Mouse (Mus musculus): Measurements from ENCODE around the gene Wnt11. TPM values are rescaled to one million over a fixed set of nuclear protein-coding genes. Genes with fewer than 3 reads are reported as not detected.

The Wnt11 gene
- polyA plus RNA-seq, 1 experiment, result 0.80 TPM

GRCm38 (mm10) chr7:98889211-98889610 lies 54.3 kb downstream of the Wnt11 start:
- Histone ChIP-seq H3K27ac (ENCODE audit: control insufficient read depth, insufficient read depth, low read depth, low read length) (no peak overlapping the region), H3K27me3 (ENCODE audit: control insufficient read depth, insufficient read depth, low read length) (no peaks in the 10 kb centered on the region), H3K4me1 (ENCODE audit: control insufficient read depth, insufficient read depth, low read length) (no peaks in the 10 kb centered on the region), H3K4me3 (ENCODE audit: control insufficient read depth, low read depth, low read length) (no peak overlapping the region), H3K36me3 (ENCODE audit: control insufficient read depth, insufficient read depth, low read length) (no peaks in the 10 kb centered on the region)
- TF ChIP-seq POLR2A (IDR thresholded peaks at IDR 0.05; ENCODE audit: control insufficient read depth, low read depth, low read length) (no peak), CTCF (IDR thresholded peaks at IDR 0.05; ENCODE audit: control insufficient read depth, insufficient read depth, insufficient replicate concordance, low read depth, low read length) (no peak)

DNA sequence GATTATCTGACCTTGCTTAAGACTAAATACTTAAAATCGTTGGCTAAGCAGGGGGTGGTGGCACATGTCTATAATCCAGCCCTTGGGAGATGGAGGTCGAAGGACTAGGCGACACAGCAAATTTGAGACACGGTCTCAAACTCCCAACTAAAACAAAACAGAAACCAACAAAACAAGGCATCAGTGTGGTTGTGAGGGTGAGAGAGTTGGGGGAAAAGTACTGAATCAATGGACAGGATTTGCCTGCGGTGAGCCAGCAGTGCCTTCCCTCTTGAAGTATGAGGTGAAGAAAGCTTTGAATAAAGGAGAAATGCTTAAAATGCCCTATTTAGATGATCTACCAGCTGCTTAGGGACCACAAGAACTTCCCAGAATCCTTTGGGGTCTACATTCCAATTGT lies 58.2 kb downstream of the Wnt11 start:
- Histone ChIP-seq H3K27ac (ENCODE audit: control insufficient read depth, insufficient read depth, low read depth, low read length) (no peak overlapping the region), H3K27me3 (ENCODE audit: control insufficient read depth, insufficient read depth, low read length) (no peaks in the 10 kb centered on the region), H3K4me3 (ENCODE audit: control insufficient read depth, low read depth, low read length) (no peak overlapping the region), H3K36me3 (ENCODE audit: control insufficient read depth, insufficient read depth, low read length) (no peaks in the 10 kb centered on the region), H3K4me1 (ENCODE audit: control insufficient read depth, insufficient read depth, low read length) (no peaks in the 10 kb centered on the region)
- TF ChIP-seq CTCF (IDR thresholded peaks at IDR 0.05; ENCODE audit: control insufficient read depth, insufficient read depth, insufficient replicate concordance, low read depth, low read length), result no peak
- no peak for TF ChIP-seq POLR2A (IDR thresholded peaks at IDR 0.05; ENCODE audit: control insufficient read depth, low read depth, low read length)

GRCm38 (mm10) chr7:98894305-98894704 lies 59.4 kb downstream of the Wnt11 start:
- H3K4me3 ChIP-seq (ENCODE audit: control insufficient read depth, low read depth, low read length), result no peak overlapping the region
- H3K36me3 ChIP-seq (ENCODE audit: control insufficient read depth, insufficient read depth, low read length), result no peaks in the 10 kb centered on the region
- H3K27me3 ChIP-seq (ENCODE audit: control insufficient read depth, insufficient read depth, low read length), result no peaks in the 10 kb centered on the region
- no peak overlapping the region for H3K27ac ChIP-seq (ENCODE audit: control insufficient read depth, insufficient read depth, low read depth, low read length)
- H3K4me1 ChIP-seq (ENCODE audit: control insufficient read depth, insufficient read depth, low read length), result no peaks in the 10 kb centered on the region
- TF ChIP-seq POLR2A (IDR thresholded peaks at IDR 0.05; ENCODE audit: control insufficient read depth, low read depth, low read length) (no peak), CTCF (IDR thresholded peaks at IDR 0.05; ENCODE audit: control insufficient read depth, insufficient read depth, insufficient replicate concordance, low read depth, low read length) (no peak)

DNA sequence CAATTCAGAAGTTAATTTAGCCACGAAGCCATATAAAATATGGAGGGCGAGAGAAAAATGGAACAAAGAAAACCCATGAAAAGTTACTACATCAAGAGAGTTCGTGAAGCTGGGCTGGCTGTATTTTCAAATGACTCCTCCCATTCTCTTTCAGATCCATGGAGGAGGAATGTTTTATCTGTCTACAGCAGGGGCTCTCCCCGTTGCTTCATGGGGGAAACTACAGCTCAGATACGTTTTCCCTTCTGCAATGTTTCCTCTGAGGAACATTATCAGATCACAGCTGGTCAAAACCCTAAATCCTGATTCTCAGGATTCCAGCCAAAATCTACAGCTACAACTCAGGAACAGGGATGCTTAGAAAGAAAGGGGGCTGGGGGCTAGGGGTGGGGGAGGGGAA lies 59.9 kb downstream of the Wnt11 start:
- no peak overlapping the region for H3K4me3 ChIP-seq (ENCODE audit: control insufficient read depth, low read depth, low read length)

DNA sequence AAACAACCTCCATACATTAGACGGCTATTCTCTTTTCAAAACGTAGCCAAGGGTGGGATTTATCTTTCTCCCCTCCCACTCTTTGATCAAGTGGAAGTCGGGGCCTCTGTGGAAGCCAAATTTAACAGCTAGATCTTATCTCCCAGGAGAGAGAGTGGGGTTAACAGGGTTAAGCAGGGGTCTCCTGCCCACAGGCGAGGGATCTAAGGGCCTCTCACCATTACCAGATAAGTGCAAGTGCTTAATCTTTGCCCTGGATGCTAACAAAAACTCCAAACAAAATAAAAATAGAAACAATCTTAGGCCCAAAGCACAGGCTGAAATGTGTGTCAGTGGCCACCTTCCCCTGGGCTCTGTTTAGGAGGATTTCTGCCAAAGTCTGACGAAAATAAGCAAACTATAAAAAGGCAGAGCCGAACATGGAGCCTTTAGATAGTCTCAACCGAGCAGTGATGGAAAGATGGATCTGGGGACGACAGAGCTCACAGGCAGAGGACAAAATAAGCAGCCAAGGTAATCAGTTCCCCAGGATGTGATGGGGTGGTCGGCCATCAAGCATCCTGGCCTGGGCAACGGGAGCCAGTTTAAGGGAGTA lies 60.7 kb downstream of the Wnt11 start:
- H3K27ac ChIP-seq (ENCODE audit: control insufficient read depth, insufficient read depth, low read depth, low read length), result no peak overlapping the region
- TF ChIP-seq CTCF (IDR thresholded peaks at IDR 0.05; ENCODE audit: control insufficient read depth, insufficient read depth, insufficient replicate concordance, low read depth, low read length) (no peak), POLR2A (IDR thresholded peaks at IDR 0.05; ENCODE audit: control insufficient read depth, low read depth, low read length) (no peak)
- H3K4me3 ChIP-seq (ENCODE audit: control insufficient read depth, low read depth, low read length), result no peak overlapping the region
- no peaks in the 10 kb centered on the region for H3K4me1 ChIP-seq (ENCODE audit: control insufficient read depth, insufficient read depth, low read length)
- no peaks in the 10 kb centered on the region for H3K36me3 ChIP-seq (ENCODE audit: control insufficient read depth, insufficient read depth, low read length)
- no peaks in the 10 kb centered on the region for H3K27me3 ChIP-seq (ENCODE audit: control insufficient read depth, insufficient read depth, low read length)

More for the DNA sequence above, 59.9 kb downstream of the Wnt11 start:
- H3K27ac ChIP-seq (ENCODE audit: control insufficient read depth, insufficient read depth, low read depth, low read length), result no peak overlapping the region
- H3K4me1 ChIP-seq (ENCODE audit: control insufficient read depth, insufficient read depth, low read length), result no peaks in the 10 kb centered on the region
- no peaks in the 10 kb centered on the region for H3K27me3 ChIP-seq (ENCODE audit: control insufficient read depth, insufficient read depth, low read length)
- TF ChIP-seq POLR2A (IDR thresholded peaks at IDR 0.05; ENCODE audit: control insufficient read depth, low read depth, low read length) (no peak), CTCF (IDR thresholded peaks at IDR 0.05; ENCODE audit: control insufficient read depth, insufficient read depth, insufficient replicate concordance, low read depth, low read length) (no peak)
- H3K36me3 ChIP-seq (ENCODE audit: control insufficient read depth, insufficient read depth, low read length), result no peaks in the 10 kb centered on the region

DNA sequence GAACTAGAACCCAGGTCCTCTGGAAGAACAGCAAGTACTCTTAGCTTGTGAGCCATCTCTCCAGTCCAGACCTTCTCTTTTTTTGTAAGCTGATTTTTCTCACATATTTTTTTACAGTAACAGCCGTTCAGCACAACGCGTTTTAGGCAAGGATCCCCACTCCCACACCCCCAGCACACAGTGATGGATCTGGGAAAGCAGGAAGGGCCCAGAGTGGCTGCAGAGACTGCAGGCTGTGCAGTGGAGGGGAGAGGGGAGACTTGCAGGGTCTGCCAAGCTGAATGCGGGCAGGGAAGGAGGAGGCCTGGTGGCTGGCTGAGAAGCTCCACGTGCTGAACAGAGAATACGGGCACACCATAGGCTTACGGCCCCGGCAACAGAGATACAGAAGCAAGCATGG lies 62.4 kb downstream of the Wnt11 start:
- Histone ChIP-seq H3K27me3 (ENCODE audit: control insufficient read depth, insufficient read depth, low read length) (no peaks in the 10 kb centered on the region), H3K27ac (ENCODE audit: control insufficient read depth, insufficient read depth, low read depth, low read length) (no peak overlapping the region), H3K4me3 (ENCODE audit: control insufficient read depth, low read depth, low read length) (no peak overlapping the region), H3K36me3 (ENCODE audit: control insufficient read depth, insufficient read depth, low read length) (no peaks in the 10 kb centered on the region), H3K4me1 (ENCODE audit: control insufficient read depth, insufficient read depth, low read length) (no peaks in the 10 kb centered on the region)
- TF ChIP-seq POLR2A (IDR thresholded peaks at IDR 0.05; ENCODE audit: control insufficient read depth, low read depth, low read length), result no peak
- TF ChIP-seq CTCF (IDR thresholded peaks at IDR 0.05; ENCODE audit: control insufficient read depth, insufficient read depth, insufficient replicate concordance, low read depth, low read length), result no peak

DNA sequence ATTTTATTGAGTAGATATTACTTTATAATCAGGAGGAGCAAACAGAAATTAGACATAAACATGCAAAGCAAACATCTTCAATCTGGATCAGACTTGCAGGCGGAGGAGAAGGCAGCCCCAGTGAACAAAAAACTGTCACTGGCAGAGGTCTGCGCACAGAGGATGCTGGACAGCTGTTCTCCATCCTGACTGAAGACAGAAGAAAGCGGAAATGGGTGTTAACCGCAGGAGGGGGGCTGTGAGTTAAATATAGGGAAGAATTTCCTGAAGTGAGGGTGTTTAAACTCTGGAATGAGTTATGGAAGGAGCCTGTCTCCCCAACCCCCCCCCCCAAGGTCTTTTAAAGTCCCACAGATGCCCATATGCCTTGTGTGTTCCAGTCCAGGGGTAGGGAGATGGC lies 64.9 kb downstream of the Wnt11 start:
- no peaks in the 10 kb centered on the region for H3K36me3 ChIP-seq (ENCODE audit: control insufficient read depth, insufficient read depth, low read length)
- TF ChIP-seq POLR2A (IDR thresholded peaks at IDR 0.05; ENCODE audit: control insufficient read depth, low read depth, low read length) (no peak), CTCF (IDR thresholded peaks at IDR 0.05; ENCODE audit: control insufficient read depth, insufficient read depth, insufficient replicate concordance, low read depth, low read length) (no peak)
- H3K27me3 ChIP-seq (ENCODE audit: control insufficient read depth, insufficient read depth, low read length), result no peaks in the 10 kb centered on the region
- no peak overlapping the region for H3K4me3 ChIP-seq (ENCODE audit: control insufficient read depth, low read depth, low read length)
- no peak overlapping the region for H3K27ac ChIP-seq (ENCODE audit: control insufficient read depth, insufficient read depth, low read depth, low read length)
- no peaks in the 10 kb centered on the region for H3K4me1 ChIP-seq (ENCODE audit: control insufficient read depth, insufficient read depth, low read length)

DNA sequence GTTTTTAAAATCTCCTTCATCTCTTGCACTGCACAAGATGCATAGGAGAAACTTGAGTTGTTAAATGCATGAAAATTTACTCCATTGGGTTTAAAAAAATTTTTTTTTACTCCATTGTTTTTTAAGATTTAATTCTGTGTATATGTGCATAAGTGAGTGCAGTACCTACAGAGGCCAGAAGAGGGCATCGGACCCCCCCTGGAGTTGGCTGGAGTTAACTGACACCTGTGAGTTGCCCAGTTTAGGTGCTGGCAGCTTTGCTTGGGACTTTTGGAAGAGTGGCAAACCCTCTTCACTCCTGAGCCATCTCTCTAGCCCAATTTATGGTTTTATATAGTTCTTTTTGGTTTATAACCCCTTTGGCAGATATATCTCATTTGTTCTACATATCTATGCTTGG lies 66.2 kb downstream of the Wnt11 start:
- Histone ChIP-seq H3K27me3 (ENCODE audit: control insufficient read depth, insufficient read depth, low read length) (no peaks in the 10 kb centered on the region), H3K4me3 (ENCODE audit: control insufficient read depth, low read depth, low read length) (no peak overlapping the region), H3K36me3 (ENCODE audit: control insufficient read depth, insufficient read depth, low read length) (no peaks in the 10 kb centered on the region), H3K27ac (ENCODE audit: control insufficient read depth, insufficient read depth, low read depth, low read length) (no peak overlapping the region), H3K4me1 (ENCODE audit: control insufficient read depth, insufficient read depth, low read length) (no peaks in the 10 kb centered on the region)
- no peak for TF ChIP-seq POLR2A (IDR thresholded peaks at IDR 0.05; ENCODE audit: control insufficient read depth, low read depth, low read length)
- peak; percentile 59; the same call in 1 of the 2 replicates for TF ChIP-seq CTCF (IDR thresholded peaks at IDR 0.05; ENCODE audit: control insufficient read depth, insufficient read depth, insufficient replicate concordance, low read depth, low read length)

Data from testis, adult 2 months (tissue).